Mouse (Mus musculus) myocyte (in vitro differentiated cells): ENCODE measurements around the gene Mrpl39.

Experiments
- E2F4 ChIP-seq: IDR thresholded peaks from one replicate; pipeline ENCODE4 v1.6.1; 2011; ENCODE audit warnings: mild to moderate bottlenecking, control low read depth, moderate library complexity; ENCODE audit not compliant: insufficient read depth
- MAX ChIP-seq: IDR thresholded peaks from one replicate; pipeline ENCODE4 v1.6.1; 2011; ENCODE audit warnings: low read depth, mild to moderate bottlenecking, control low read depth
- MYOD1 ChIP-seq, 3 experiments: IDR thresholded peaks; one replicate each; pipeline ENCODE4 v1.6.1; 2011; ENCODE audit warnings: control low read depth in 2 of 3, low read depth in 2 of 3, mild to moderate bottlenecking in 2 of 3, moderate library complexity in 1 of 3; ENCODE audit not compliant: insufficient read length in 2 of 3, control insufficient read depth in 1 of 3
- MYOG ChIP-seq, 3 experiments: IDR thresholded peaks; one replicate each; pipeline ENCODE4 v1.6.1; 2011; ENCODE audit warnings: control low read depth in 2 of 3, low read depth in 2 of 3, mild to moderate bottlenecking in 2 of 3; ENCODE audit not compliant: insufficient read length in 2 of 3, control insufficient read depth in 1 of 3, insufficient read depth in 1 of 3
- POLR2A ChIP-seq: IDR thresholded peaks from one replicate; pipeline ENCODE4 v1.6.1; 2011; ENCODE audit warnings: low read depth, mild to moderate bottlenecking, control low read depth, moderate library complexity; ENCODE audit not compliant: insufficient read length
- POLR2AphosphoS2 ChIP-seq: IDR thresholded peaks from one replicate; pipeline ENCODE4 v1.6.1; 2011; ENCODE audit warnings: low read depth, control low read depth; ENCODE audit not compliant: insufficient read length

DNA sequence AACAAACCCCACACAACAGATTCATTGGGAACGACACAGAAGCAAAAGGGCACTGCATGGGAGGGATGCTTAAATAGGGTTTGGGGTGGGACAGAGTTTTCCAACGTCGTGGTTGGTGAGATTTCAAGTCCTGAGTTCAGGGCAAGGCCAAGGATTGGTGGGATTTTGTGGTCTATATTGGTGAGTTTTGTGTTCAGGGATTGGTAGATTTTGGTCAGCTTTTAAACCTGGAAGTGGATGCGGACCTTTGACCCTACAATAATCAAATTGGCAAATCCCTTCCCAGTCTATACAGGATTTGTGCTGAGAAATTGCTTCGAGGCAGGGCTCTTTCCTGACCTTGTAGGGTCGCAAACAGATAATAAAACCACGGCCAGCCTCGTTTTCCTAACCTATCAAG lies 32.4 kb upstream of the Mrpl39 start:
- TF ChIP-seq MAX = no peak
- no peak for TF ChIP-seq POLR2A
- TF ChIP-seq E2F4 = no peak
- TF ChIP-seq MYOD1 (IDR thresholded peaks at IDR 0.05; ENCODE audit: control insufficient read depth in 1 of 3, insufficient read length in 2 of 3, low read depth in 2 of 3) = no peak
- TF ChIP-seq MYOG (IDR thresholded peaks at IDR 0.05; ENCODE audit: control insufficient read depth in 1 of 3, insufficient read depth in 1 of 3, insufficient read length in 2 of 3, low read depth in 2 of 3) = no peak
- TF ChIP-seq POLR2AphosphoS2 = no peak
